Mouse (Mus musculus) heart, adult 2 months (tissue): Measurements from ENCODE around the gene Gucy2d. TPM values are rescaled to one million over a fixed set of nuclear protein-coding genes. Genes with fewer than 3 reads are reported as not detected.
A peak's percentile ranks its signal among the peaks of the same experiment; 100 is the strongest.

Source experiments
- DNase-seq, 2 experiments: peaks; one replicate each; pipeline ENCODE4 v3.0.0; 2021
- H3K27ac ChIP-seq: fragments of 200-600 bp; 2 replicates; pipeline ENCODE4 v1.8.1; 2022
- H3K27me3 ChIP-seq: fragments of 200-500 bp; 2 replicates; pipeline ENCODE4 v1.6.1; 2012; ENCODE audit warnings: mild to moderate bottlenecking, low read length, inconsistent platforms, mixed read lengths; ENCODE audit not compliant: control insufficient read depth, insufficient read depth
- H3K36me3 ChIP-seq: fragments of 200-500 bp; 2 replicates; pipeline ENCODE4 v1.6.1; 2012; ENCODE audit warnings: low read length, inconsistent platforms; ENCODE audit not compliant: control insufficient read depth, insufficient read depth
- H3K4me1 ChIP-seq: fragments of 200-500 bp; 2 replicates; pipeline ENCODE4 v1.6.1; 2011; ENCODE audit warnings: low read length; ENCODE audit not compliant: control insufficient read depth, insufficient read depth
- H3K4me3 ChIP-seq: fragments of 200-600 bp; 2 replicates; pipeline ENCODE4 v1.8.1; 2022
- H3K79me2 ChIP-seq: fragments of 200-500 bp; replicated peaks from 2 replicates; pipeline ENCODE4 v1.6.1; 2012; ENCODE audit warnings: mild to moderate bottlenecking, inconsistent platforms, low read length, moderate library complexity, mixed read lengths; ENCODE audit not compliant: control insufficient read depth, insufficient read depth
- H3K9ac ChIP-seq: fragments of 200-500 bp; 2 replicates; pipeline ENCODE4 v1.6.1; 2012; ENCODE audit warnings: low read depth, mild to moderate bottlenecking, control low read depth, inconsistent platforms, low read length, mixed read lengths
- CTCF ChIP-seq: fragments of 200-600 bp; IDR thresholded peaks from 2 replicates; pipeline ENCODE4 v1.8.1; 2022; ENCODE audit warnings: antibody characterized with exemption, mild to moderate bottlenecking, moderate library complexity
- EP300 ChIP-seq: fragments of 200-500 bp; IDR thresholded peaks from 2 replicates; pipeline ENCODE4 v1.6.1; 2011; ENCODE audit warnings: low read depth, low read length, control low read depth; ENCODE audit not compliant: insufficient read depth
- POLR2A ChIP-seq: fragments of 200-500 bp; IDR thresholded peaks from 2 replicates; pipeline ENCODE4 v1.6.1; 2011; ENCODE audit warnings: mild to moderate bottlenecking, low read depth, low read length, control low read depth; ENCODE audit not compliant: insufficient read depth
- WGBS: fragments of 180-500 bp; shearing (Covaris S2); methylation state at CpG from one replicate; pipeline ENCODE4 v1.1.7; 2018; 5-methylcytosine and 5-hydroxymethylcytosine counted together
- intact Hi-C: fragments of 180-260 bp; cut with DNase I; formaldehyde crosslinking; loops from one replicate; pipeline ENCODE4 v1.15.1; 2025
- polyA plus RNA-seq: library from polyadenylated mRNA; depleted of rRNA; stranded (reverse); fragments of >200 nt; gene quantifications from 2 replicates; pipeline ENCODE4 v1.2.3, GENCODE M21; 2012
- total RNA-seq, 2 experiments: library from RNA; stranded (reverse); gene quantifications; 2 replicates each; pipeline ENCODE4 v1.2.3; 2021

Gene Gucy2d
- total and polyA plus RNA-seq, 3 experiments, result 0.20 to 0.21 TPM; not detected in 1

DNA sequence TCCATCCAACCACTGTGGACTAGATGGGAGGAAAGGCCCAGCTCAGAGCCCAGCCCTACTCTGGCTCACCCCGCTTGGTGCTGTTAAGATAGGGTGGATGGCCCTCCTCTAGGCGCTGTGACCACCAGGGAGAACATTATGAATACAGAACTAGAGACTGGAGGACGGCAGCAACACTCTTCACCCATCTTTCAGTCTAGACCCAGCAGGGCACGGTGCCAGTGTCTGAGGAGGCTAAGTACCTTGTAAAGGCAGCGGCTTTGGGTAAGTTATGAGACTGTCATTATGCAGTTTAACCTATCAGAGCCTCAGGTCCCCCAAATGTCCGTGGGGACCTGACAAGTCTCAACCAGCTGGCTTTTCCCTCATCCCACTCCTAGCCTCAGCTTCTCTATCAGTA, 48.9 kb downstream of the Gucy2d start, which contains the start of gene Lrrc32:
Lrrc32 (plus strand) TSS at position 153 of the 400 bp plus-strand sequence.
- H3K4me3 ChIP-seq, result peak within 1 kb of the TSS; percentile 90
- no peaks in the 10 kb centered on the region for H3K36me3 ChIP-seq
- no peak for TF ChIP-seq EP300
- TF ChIP-seq POLR2A, result no peak
- TF ChIP-seq CTCF, result no peak
- no peaks in the 10 kb centered on the region; the same call in 1 of the 2 replicates for H3K79me2 ChIP-seq
- peaks cover 19% of the 10 kb centered on the region for H3K4me1 ChIP-seq
- H3K27me3 ChIP-seq, result no peaks in the 10 kb centered on the region
- peak within 1 kb of the TSS; percentile 81 for H3K27ac ChIP-seq
- DNase-seq, result peak in 1 of 2 experiments; percentile 52
- 63% methylated on average over 6 of the region's 6 CpGs for WGBS
- H3K9ac ChIP-seq, result peak within 1 kb of the TSS; percentile 89
- intact Hi-C loops, result loop anchor here (10.0 kb wide), 1 partner anchor 346 kb away; the partner anchor contains the start of gene Wnt11

DNA sequence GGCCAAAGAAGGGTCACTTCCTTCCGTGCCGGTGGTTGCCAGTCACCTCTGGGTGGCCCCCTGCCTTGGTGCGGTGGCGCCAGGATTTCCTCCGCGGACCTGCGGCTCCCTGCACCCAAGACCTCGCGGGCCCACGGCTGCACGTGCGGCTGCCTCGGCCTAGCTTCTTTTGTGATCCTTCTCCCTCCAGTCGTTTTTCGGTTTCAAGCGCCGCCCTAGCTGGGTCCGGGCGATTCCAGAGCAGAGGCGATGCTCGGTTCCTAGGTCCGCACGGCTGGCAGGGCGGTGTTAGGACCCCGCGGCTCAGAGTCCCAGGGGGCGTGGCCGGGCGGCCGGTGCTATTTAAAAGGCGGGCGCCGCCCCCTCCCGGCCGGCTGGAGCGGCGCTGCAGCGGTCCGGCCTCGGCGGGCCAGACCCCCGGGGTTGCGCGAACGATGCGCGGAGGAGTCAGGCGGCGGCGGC, 49.4 kb downstream of the Gucy2d start:
- no peaks in the 10 kb centered on the region for H3K36me3 ChIP-seq
- 2% methylated on average over 50 of the region's 50 CpGs for WGBS
- no peaks in the 10 kb centered on the region for H3K27me3 ChIP-seq
- no peaks in the 10 kb centered on the region; the same call in 1 of the 2 replicates for H3K79me2 ChIP-seq
- peak overlapping the region; percentile 81 for H3K27ac ChIP-seq
- H3K4me3 ChIP-seq, result peak overlapping the region; percentile 90
- intact Hi-C loops, result loop anchor here (2.0 to 10.0 kb wide), 2 partner anchors 53 to 345 kb away; partner anchors contain the start of gene Wnt11
- H3K9ac ChIP-seq, result peak overlapping the region; percentile 89
- peaks cover 20% of the 10 kb centered on the region for H3K4me1 ChIP-seq
- TF ChIP-seq CTCF, result peak; percentile 74
- 0 out of 2 replicates have a peak, but pooled peaks have one; percentile 38 for TF ChIP-seq POLR2A
- TF ChIP-seq EP300, result no peak
- DNase-seq, result peak; percentile 89 to 92

DNA sequence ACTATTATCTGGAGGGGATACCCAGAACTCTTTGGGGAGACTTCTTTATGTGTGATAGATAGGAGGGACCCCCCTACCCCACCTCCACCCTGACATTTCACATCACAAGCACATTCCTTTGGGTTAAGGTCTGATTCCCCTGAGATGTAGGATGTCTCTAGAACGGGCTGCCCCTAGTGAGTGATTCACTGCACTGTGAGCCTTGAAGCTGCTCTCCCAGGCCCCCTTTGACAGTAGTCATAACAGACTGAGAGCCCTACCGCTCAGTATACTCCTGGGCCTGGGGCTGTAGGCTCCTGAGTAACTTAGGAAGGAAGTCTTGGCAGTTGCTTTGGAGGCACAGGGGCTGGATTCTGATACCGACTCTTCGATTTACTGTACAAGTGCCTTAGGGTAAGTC, 50.1 kb downstream of the Gucy2d start:
- Histone ChIP-seq H3K27ac (peak overlapping the region; percentile 81), H3K4me3 (peak overlapping the region; percentile 90), H3K9ac (peak overlapping the region; percentile 89), H3K79me2 (no peaks in the 10 kb centered on the region; the same call in 1 of the 2 replicates), H3K27me3 (no peaks in the 10 kb centered on the region), H3K36me3 (no peaks in the 10 kb centered on the region), H3K4me1 (peaks cover 16% of the 10 kb centered on the region)
- WGBS, result 31% methylated on average over 4 of the region's 4 CpGs
- intact Hi-C loops, result loop anchor here (2.0 kb wide), 1 partner anchor 52 kb away; no protein-coding TSS in a partner anchor
- DNase-seq, result peak in 1 of 2 experiments; percentile 49
- TF ChIP-seq CTCF (no peak), EP300 (no peak), POLR2A (no peak)

DNA sequence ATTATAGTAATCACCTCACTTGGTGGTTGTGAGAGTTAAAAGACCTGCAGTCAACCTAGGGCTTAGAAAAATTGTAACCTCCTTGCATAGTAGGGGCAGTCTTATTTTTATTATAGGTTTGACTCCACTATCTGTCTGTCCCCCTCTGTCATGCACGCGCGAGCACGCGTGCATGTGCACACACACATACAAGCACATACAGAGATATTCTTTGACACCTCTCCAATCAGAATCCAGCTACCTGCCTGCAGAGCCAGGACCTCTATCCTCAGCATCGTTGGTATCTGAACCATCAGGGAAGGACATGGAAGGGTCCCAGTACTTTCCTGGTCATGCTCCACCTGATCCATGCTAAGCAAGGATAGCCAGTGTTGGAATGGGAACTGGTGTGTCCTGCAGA, 50.7 kb downstream of the Gucy2d start:
- no peaks in the 10 kb centered on the region for H3K27me3 ChIP-seq
- H3K4me1 ChIP-seq, result peaks cover 11% of the 10 kb centered on the region
- TF ChIP-seq POLR2A (no peak), CTCF (no peak)
- WGBS, result 81% methylated on average over 6 of the region's 6 CpGs
- intact Hi-C loops, result loop anchor here (2.0 kb wide), 1 partner anchor 52 kb away; no protein-coding TSS in a partner anchor
- H3K27ac ChIP-seq, result peak overlapping the region; percentile 81
- no peaks in the 10 kb centered on the region for H3K36me3 ChIP-seq
- no peaks in the 10 kb centered on the region; the same call in 1 of the 2 replicates for H3K79me2 ChIP-seq
- no peak for DNase-seq
- H3K4me3 ChIP-seq, result peak overlapping the region; percentile 90
- 0 out of 2 replicates have a peak overlapping the region, but pooled peaks have one; percentile 89 for H3K9ac ChIP-seq

DNA sequence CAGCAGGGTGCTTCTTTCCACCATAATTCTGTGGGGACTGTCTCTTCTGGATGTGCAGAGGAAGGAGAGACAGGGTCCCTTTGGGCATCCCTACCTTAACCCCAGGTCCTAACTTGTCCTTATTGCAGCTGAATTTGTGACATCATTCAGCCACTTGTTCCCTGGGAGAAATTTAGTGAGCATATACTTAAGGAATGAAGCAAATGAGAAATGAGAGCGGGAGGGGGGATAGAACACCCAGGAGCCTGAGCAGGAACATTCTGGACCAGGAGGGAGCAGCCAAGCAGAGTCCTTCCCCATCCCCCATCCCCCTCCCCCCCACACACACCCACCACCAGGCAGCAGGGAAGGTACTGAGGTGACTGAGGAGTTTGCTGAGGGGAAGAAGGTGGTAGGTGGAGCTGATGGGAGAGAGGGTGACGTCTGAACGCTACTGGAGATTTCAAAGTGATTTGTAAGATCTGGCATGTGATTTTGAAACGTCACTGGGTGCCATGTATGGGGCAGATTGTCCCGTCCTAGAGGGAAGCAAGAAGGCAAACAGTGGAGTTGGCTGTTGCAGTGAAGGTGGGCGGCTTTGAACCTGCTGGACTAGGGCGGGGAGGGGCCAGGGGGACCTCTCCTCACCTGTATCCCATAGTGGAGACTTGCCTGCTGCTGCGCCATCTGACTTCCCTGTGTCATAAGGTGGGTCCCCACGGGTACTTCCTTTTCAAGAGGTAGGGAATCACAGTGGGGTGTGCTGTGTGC, 51.4 kb downstream of the Gucy2d start:
- no peak for DNase-seq
- intact Hi-C loops, result loop anchor here (2.0 kb wide), 2 partner anchors 31 to 51 kb away; no protein-coding TSS in a partner anchor
- Histone ChIP-seq H3K79me2 (no peaks in the 10 kb centered on the region; the same call in 1 of the 2 replicates), H3K27me3 (no peaks in the 10 kb centered on the region), H3K27ac (peak overlapping the region; percentile 81), H3K4me3 (peak overlapping the region; percentile 90), H3K4me1 (peaks cover 8% of the 10 kb centered on the region), H3K9ac (peak overlapping the region; percentile 67), H3K36me3 (no peaks in the 10 kb centered on the region)
- TF ChIP-seq CTCF (no peak), EP300 (no peak), POLR2A (no peak)
- 61% methylated on average over 9 of the region's 9 CpGs for whole genome bisulfite sequencing
